Mouse (Mus musculus) embryonic facial prominence, embryonic 12.5 days (tissue): ENCODE data around the gene Btbd17. TPM values are rescaled to one million over a fixed set of nuclear protein-coding genes. Genes with fewer than 3 reads are reported as not detected.

Source experiments
- ATAC-seq: fragments of 200-750 bp; cut with Nextera tagmentation; 2 replicates; pipeline ENCODE4 v1.8.0; 2017; ENCODE audit not compliant: insufficient number of reproducible peaks, insufficient read depth, low FRiP score, low TSS enrichment
- H3K27ac ChIP-seq: fragments of 300-500 bp; sonication (generic); 2 replicates; pipeline ENCODE4 v1.5.1; 2016; ENCODE audit warnings: mild to moderate bottlenecking
- H3K27me3 ChIP-seq: fragments of 300-500 bp; sonication (generic); 2 replicates; pipeline ENCODE4 v1.6.1; 2016; ENCODE audit warnings: mild to moderate bottlenecking, moderate library complexity
- H3K36me3 ChIP-seq: fragments of 300-500 bp; sonication (generic); 2 replicates; pipeline ENCODE4 v1.6.1; 2016; ENCODE audit warnings: mild to moderate bottlenecking
- H3K4me1 ChIP-seq: fragments of 300-500 bp; sonication (generic); 2 replicates; pipeline ENCODE4 v1.6.1; 2016
- H3K4me2 ChIP-seq: fragments of 300-500 bp; sonication (generic); replicated peaks from 2 replicates; pipeline ENCODE4 v1.6.1; 2016; ENCODE audit warnings: mild to moderate bottlenecking, moderate library complexity
- H3K4me3 ChIP-seq: fragments of 300-500 bp; sonication (generic); 2 replicates; pipeline ENCODE4 v1.5.1; 2016; ENCODE audit warnings: mild to moderate bottlenecking
- H3K9ac ChIP-seq: fragments of 300-500 bp; sonication (generic); 2 replicates; pipeline ENCODE4 v1.6.1; 2016; ENCODE audit warnings: mild to moderate bottlenecking, moderate library complexity
- H3K9me3 ChIP-seq: fragments of 300-500 bp; sonication (generic); 2 replicates; pipeline ENCODE4 v1.6.1; 2016; ENCODE audit warnings: mild to moderate bottlenecking, moderate library complexity
- whole genome bisulfite sequencing: fragments of 180-500 bp; shearing (Covaris S2); methylation state at CpG from one replicate; pipeline ENCODE4 v1.1.7; 2016; 5-methylcytosine and 5-hydroxymethylcytosine counted together
- polyA plus RNA-seq: library from polyadenylated mRNA; unstranded; fragments of >200 nt; fragmentation: Nextera tagmentation; extraction: Ambion mirVana; gene quantifications from 2 replicates; pipeline ENCODE4 v1.2.1, GENCODE M21; 2016

Gene Btbd17
- polyA plus RNA-seq, 1 experiment from 2014 or later, result 8.7 TPM

DNA sequence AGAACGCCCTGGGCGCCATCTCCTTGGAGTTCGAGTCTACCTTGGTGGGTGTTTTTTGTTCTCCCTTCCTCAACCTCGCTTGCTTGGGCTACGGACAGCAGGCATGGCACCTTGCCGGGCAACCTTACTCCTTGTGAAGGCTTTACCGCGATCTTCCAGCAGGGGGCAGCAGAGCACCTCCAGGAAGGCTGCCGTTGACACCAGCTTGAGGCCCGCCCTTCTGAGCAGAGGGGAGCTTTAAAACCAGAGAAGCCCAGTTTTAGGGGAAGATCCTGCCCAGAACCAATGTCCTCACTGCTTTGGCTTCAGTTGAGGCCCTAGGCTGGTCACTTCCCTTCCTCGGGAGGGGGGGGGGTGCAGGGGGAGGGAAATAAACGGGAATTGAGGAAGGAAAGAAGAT lies 50.6 kb downstream of the Btbd17 start:
- ATAC-seq, result no peak
- no peak overlapping the region for H3K4me3 ChIP-seq

DNA sequence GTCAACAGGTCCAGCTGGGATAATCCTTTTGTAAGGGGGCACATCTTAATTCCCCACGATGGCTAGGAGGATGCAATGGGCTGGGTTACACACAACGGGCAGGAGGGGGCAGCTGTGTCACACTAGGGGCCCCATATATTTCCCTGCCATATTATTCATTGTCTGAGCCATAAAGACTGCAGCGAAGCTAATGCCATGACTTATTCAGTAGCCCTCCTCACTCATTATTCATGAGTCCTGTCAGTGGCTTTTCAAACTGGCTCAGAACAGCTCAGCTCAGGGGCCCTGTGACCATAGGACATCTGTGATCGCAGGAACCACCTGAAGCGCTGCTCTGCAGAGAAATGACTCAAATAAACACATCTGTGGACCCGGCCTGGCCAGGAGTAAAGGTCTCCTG lies 54.3 kb downstream of the Btbd17 start:
- Histone ChIP-seq H3K27ac (no peak overlapping the region), H3K9ac (no peak overlapping the region), H3K4me3 (no peak overlapping the region), H3K4me1 (peaks cover 4% of the 10 kb centered on the region; the same call in 1 of the 2 replicates), H3K9me3 (no peaks in the 10 kb centered on the region), H3K27me3 (no peaks in the 10 kb centered on the region), H3K36me3 (no peaks in the 10 kb centered on the region), H3K4me2 (no peak overlapping the region)
- WGBS, result 39% methylated on average over 6 of the region's 6 CpGs
- ATAC-seq, result no peak

More for the DNA sequence above, 50.6 kb downstream of the Btbd17 start:
- H3K36me3 ChIP-seq, result no peaks in the 10 kb centered on the region
- H3K27ac ChIP-seq, result no peak overlapping the region
- H3K4me1 ChIP-seq, result peaks cover 4% of the 10 kb centered on the region; the same call in 1 of the 2 replicates
- WGBS, result 3% methylated on average over 12 of the region's 12 CpGs
- H3K27me3 ChIP-seq, result no peaks in the 10 kb centered on the region
- H3K4me2 ChIP-seq, result peak overlapping the region; percentile 31
- no peaks in the 10 kb centered on the region for H3K9me3 ChIP-seq
- H3K9ac ChIP-seq, result no peak overlapping the region

Other genes starting within 250 kb of the Btbd17 start
- 893 and 953 TPM in 2 replicates for gene Rpl38, start 127.4 kb downstream of the Btbd17 start, polyA plus RNA-seq
- 21.6 and 24.5 TPM in 2 replicates for gene Ttyh2, start 120.5 kb downstream of the Btbd17 start, polyA plus RNA-seq
- gene Dnaic2, start 68.5 kb downstream of the Btbd17 start, polyA plus RNA-seq, result 2.0 and 2.2 TPM in 2 replicates
- gene Kif19a, start 30.6 kb downstream of the Btbd17 start, polyA plus RNA-seq, result 2.1 and 2.4 TPM in 2 replicates
- not detected in 2 replicates for gene Gpr142, start 3.0 kb upstream of the Btbd17 start, polyA plus RNA-seq
- gene Gprc5c, start 55.2 kb upstream of the Btbd17 start, polyA plus RNA-seq, result 55.7 and 56.3 TPM in 2 replicates
- 0.87 and 1.5 TPM in 2 replicates for gene Cd300a, start 94.1 kb upstream of the Btbd17 start, polyA plus RNA-seq
- gene Cd300lb, start 138.4 kb upstream of the Btbd17 start, polyA plus RNA-seq, result 0.36 TPM in 1 of 2 replicates, not detected in the other
- not detected in 2 replicates for gene Cd300c, start 173.2 kb upstream of the Btbd17 start, polyA plus RNA-seq
- gene Cd300ld, start 194.0 kb upstream of the Btbd17 start, polyA plus RNA-seq, result not detected in 2 replicates
- gene Cd300c2, start 205.9 kb upstream of the Btbd17 start, polyA plus RNA-seq, result 0.95 and 0.97 TPM in 2 replicates
- not detected in 2 replicates for gene Cd300ld2, start 220.2 kb upstream of the Btbd17 start, polyA plus RNA-seq
- gene Cd300ld4, start 231.1 kb upstream of the Btbd17 start, polyA plus RNA-seq, result not detected in 2 replicates
- not detected in 2 replicates for gene Cd300ld5, start 241.8 kb upstream of the Btbd17 start, polyA plus RNA-seq